Mouse (Mus musculus) lung, postnatal 0 days (tissue): Measurements from ENCODE around the gene Krtap10-10. TPM values are rescaled to one million over a fixed set of nuclear protein-coding genes. Genes with fewer than 3 reads are reported as not detected.
"Not testable (repeated sequence)": the region's sequence is repeated elsewhere in the genome, so short reads cannot be mapped to it uniquely, and the experiment has no call there.

Experiments used
- ATAC-seq: fragments of 200-750 bp; cut with Nextera tagmentation; 2 replicates; pipeline ENCODE4 v1.8.0; 2017; ENCODE audit warnings: moderate library complexity
- DNase-seq: peaks from one replicate; pipeline ENCODE4 v3.0.0-alpha.2; 2016; ENCODE audit warnings: low spot score
- H3K27ac ChIP-seq: fragments of 300-500 bp; sonication (generic); 2 replicates; pipeline ENCODE4 v1.5.1; 2014; ENCODE audit warnings: antibody characterized with exemption, mild to moderate bottlenecking, low read length, mixed read lengths
- H3K27me3 ChIP-seq: fragments of 300-500 bp; sonication (generic); replicated peaks from 2 replicates; pipeline ENCODE4 v1.6.1; 2014; ENCODE audit warnings: low read length, mixed read lengths; ENCODE audit not compliant: insufficient read depth
- H3K36me3 ChIP-seq: fragments of 300-500 bp; sonication (generic); 2 replicates; pipeline ENCODE4 v1.6.1; 2014; ENCODE audit warnings: low read length, mixed read lengths; ENCODE audit not compliant: insufficient read depth
- H3K4me1 ChIP-seq: fragments of 300-500 bp; sonication (generic); 2 replicates; pipeline ENCODE4 v1.6.1; 2014; ENCODE audit warnings: antibody characterized with exemption, low read depth, low read length, mixed read lengths; ENCODE audit not compliant: insufficient read depth
- H3K4me2 ChIP-seq: fragments of 300-500 bp; sonication (generic); replicated peaks from 2 replicates; pipeline ENCODE4 v1.6.1; 2014; ENCODE audit warnings: low read depth, mild to moderate bottlenecking, low read length, moderate library complexity, mixed read lengths
- H3K4me3 ChIP-seq: fragments of 300-500 bp; sonication (generic); 2 replicates; pipeline ENCODE4 v1.5.1; 2014; ENCODE audit warnings: low read depth, low read length
- H3K9ac ChIP-seq: fragments of 300-500 bp; sonication (generic); replicated peaks from 2 replicates; pipeline ENCODE4 v1.6.1; 2014; ENCODE audit warnings: low read depth, mild to moderate bottlenecking
- H3K9me3 ChIP-seq: fragments of 300-500 bp; sonication (generic); 2 replicates; pipeline ENCODE4 v1.6.1; 2016; ENCODE audit warnings: low read length, mixed read lengths
- CTCF ChIP-seq: IDR thresholded peaks from 2 replicates; pipeline ENCODE4 v1.5.1; 2016; ENCODE audit warnings: antibody characterized with exemption, mild to moderate bottlenecking
- EP300 ChIP-seq: IDR thresholded peaks from 2 replicates; pipeline ENCODE4 v1.6.1; 2016; ENCODE audit warnings: antibody characterized with exemption, mild to moderate bottlenecking, control low read depth
- WGBS: fragments of 180-500 bp; shearing (Covaris S2); extraction: QIAGEN DNeasy Blood & Tissue Kit; methylation state at CpG from one replicate; pipeline ENCODE4 v1.1.7; 2014; 5-methylcytosine and 5-hydroxymethylcytosine counted together
- polyA plus RNA-seq: library from polyadenylated mRNA; unstranded; fragments of >200 nt; fragmentation: Nextera tagmentation; extraction: Ambion mirVana; gene quantifications from 2 replicates; pipeline ENCODE4 v1.2.1, GENCODE M21; 2015

The Krtap10-10 gene
- polyA plus RNA-seq, result not detected in 2 replicates

DNA sequence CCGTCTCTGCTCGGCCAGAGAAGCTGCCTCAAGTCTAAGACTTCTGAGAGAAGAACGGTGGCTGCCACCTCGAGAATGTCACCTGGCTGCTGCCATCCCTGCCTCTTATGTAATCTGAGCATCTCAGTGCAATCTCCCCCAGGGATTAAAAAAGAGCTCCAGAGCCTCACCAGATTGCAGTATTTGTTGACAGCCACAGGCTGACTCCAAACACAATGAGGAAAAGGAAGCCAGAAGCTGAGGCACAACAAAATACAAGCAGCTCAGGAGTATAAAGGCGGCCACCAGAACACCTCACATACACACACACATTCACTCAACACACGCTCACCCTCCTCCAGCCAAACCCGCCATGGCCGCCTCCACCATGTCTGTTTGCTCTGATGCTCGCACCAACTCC lies at the start of gene Krtap10-10:
Gene Krtap10-10, plus strand, starts transcription at position 301 of the 400 bp plus-strand sequence.
- H3K27ac ChIP-seq, result no peak within 1 kb of the TSS
- H3K9ac ChIP-seq, result no peak within 1 kb of the TSS
- no peaks in the 10 kb centered on the region for H3K4me1 ChIP-seq
- no peak for ATAC-seq
- TF ChIP-seq CTCF (no peak), EP300 (no peak)
- DNase-seq, result no peak
- no peaks in the 10 kb centered on the region for H3K9me3 ChIP-seq
- H3K4me3 ChIP-seq, result no peak within 1 kb of the TSS
- H3K4me2 ChIP-seq, result no peak within 1 kb of the TSS
- no peaks in the 10 kb centered on the region for H3K27me3 ChIP-seq
- H3K36me3 ChIP-seq, result no peaks in the 10 kb centered on the region
- WGBS, result 65% methylated on average over 8 of the region's 9 CpGs

DNA sequence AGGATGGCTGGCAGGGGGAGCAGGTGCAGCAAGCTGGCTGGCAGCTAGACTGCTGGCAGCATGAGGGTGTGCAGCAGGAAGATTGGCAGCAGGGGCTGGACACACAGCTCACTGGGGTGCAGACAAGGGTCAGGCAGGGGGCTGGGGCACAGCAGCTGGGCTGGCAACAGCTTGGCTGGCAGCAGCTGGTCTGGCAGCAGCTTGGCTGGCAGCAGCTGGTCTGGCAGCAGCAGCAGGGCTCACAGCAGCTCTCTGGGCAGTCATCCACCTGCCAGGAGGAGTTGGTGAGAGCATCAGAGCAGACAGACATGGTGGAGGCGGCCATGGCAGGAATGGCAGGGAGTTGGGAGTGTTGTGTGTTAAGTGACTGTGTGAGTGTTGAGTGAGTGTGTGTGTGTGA lies 47.9 kb upstream of the Krtap10-10 start, which contains the start of gene Gm7137:
Gene Gm7137, minus strand, starts transcription at position 325 of the 400 bp plus-strand sequence.
- H3K4me2 ChIP-seq, H3K9me3 ChIP-seq, H3K27ac ChIP-seq, H3K4me3 ChIP-seq, ATAC-seq, H3K9ac ChIP-seq, DNase-seq, H3K36me3 ChIP-seq, H3K27me3 ChIP-seq, H3K4me1 ChIP-seq: not testable (repeated sequence)
- 80% methylated on average over 1 of the region's 1 CpGs for WGBS

DNA sequence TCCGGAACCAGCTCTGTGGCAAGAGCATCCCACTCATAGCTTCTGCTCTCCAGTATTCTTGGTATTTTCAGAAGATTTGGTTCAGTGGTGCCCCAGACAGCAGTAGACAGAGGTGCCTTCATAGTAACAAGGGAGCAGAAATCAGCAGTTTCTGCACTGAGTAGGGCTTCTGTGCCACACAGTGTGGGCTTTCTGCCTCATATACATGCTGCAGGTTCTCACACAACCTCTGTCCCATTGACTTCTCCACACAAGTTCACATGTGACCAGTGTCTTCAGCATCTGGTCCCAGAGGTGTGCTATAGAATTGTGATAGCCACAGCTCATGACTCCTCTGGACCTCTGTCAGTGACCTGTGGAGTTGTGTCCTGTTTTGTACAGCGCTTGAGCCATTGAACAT lies 47.1 kb upstream of the Krtap10-10 start:
- WGBS, result 75% methylated on average over 2 of the region's 2 CpGs
- ATAC-seq, result no peak
- no peak overlapping the region for H3K9ac ChIP-seq

DNA sequence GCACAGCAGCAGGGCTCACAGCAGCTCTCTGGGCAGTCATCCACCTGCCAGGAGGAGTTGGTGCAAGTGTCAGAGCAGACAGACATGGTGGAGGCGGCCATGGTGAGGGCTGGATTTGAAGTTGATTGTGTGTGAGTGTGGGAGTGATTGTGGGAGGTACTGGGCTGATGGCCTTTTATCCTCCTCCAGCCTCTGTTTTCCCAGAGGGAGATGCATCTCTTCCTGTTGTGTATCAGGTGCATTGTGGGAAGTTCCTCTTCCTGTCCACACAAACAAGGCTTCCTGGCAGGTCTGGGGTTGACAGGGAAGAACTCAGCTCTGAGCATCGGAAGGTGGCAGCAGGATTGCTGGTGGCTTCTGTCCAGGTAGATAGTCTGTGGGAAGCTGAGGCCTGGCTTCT lies 40.8 kb upstream of the Krtap10-10 start, which contains the start of gene Gm9639:
Gene Gm9639, minus strand, starts transcription at position 101 of the 400 bp plus-strand sequence.
- Histone ChIP-seq H3K9ac (no peak within 1 kb of the TSS), H3K27me3 (no peaks in the 10 kb centered on the region), H3K36me3 (no peaks in the 10 kb centered on the region), H3K27ac (no peak within 1 kb of the TSS), H3K4me2 (no peak within 1 kb of the TSS), H3K9me3 (no peaks in the 10 kb centered on the region), H3K4me1 (no peaks in the 10 kb centered on the region; the same call in 1 of the 2 replicates), H3K4me3 (no peak within 1 kb of the TSS)
- ATAC-seq, result no peak
- WGBS, result 45% methylated on average over 2 of the region's 2 CpGs
- TF ChIP-seq CTCF (no peak), EP300 (no peak)
- DNase-seq, result no peak

More for the DNA sequence above, 47.1 kb upstream of the Krtap10-10 start:
- Histone ChIP-seq H3K4me1 (no peaks in the 10 kb centered on the region), H3K27me3 (no peaks in the 10 kb centered on the region), H3K4me3 (no peak overlapping the region), H3K36me3 (no peaks in the 10 kb centered on the region), H3K9me3 (no peaks in the 10 kb centered on the region), H3K4me2 (no peak overlapping the region), H3K27ac (no peak overlapping the region)
- TF ChIP-seq EP300, result no peak
- TF ChIP-seq CTCF, result no peak
- DNase-seq, result no peak

DNA sequence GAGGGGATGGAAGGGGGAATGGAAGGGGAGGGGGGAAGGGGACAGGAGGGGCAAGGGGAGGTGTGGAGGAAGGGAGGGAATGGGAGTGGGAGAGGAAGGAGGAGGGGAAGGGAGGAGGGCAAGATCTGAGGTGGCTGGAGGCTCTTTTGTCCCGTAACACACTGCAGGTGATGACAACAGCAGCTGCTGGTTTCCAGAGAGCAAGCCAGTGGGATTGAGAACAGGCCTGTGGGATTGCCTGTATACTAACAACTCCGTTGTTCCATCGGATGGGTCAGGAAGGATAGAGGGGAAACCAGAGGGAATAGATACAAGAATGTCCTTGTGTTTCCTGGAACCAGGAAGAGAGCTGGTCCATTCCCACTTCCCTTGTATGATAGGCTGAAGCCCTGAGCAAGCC lies 38.1 kb upstream of the Krtap10-10 start:
- no peak overlapping the region for H3K4me3 ChIP-seq
- no peak overlapping the region for H3K27ac ChIP-seq
- no peaks in the 10 kb centered on the region for H3K9me3 ChIP-seq
- no peak for ATAC-seq
- no peak for TF ChIP-seq EP300
- H3K36me3 ChIP-seq, result no peaks in the 10 kb centered on the region
- H3K4me1 ChIP-seq, result no peaks in the 10 kb centered on the region; the same call in 1 of the 2 replicates
- WGBS, result 6% methylated on average over 3 of the region's 3 CpGs
- peak; percentile 6 for DNase-seq
- no peak overlapping the region for H3K4me2 ChIP-seq
- no peak overlapping the region for H3K9ac ChIP-seq
- no peaks in the 10 kb centered on the region for H3K27me3 ChIP-seq

DNA sequence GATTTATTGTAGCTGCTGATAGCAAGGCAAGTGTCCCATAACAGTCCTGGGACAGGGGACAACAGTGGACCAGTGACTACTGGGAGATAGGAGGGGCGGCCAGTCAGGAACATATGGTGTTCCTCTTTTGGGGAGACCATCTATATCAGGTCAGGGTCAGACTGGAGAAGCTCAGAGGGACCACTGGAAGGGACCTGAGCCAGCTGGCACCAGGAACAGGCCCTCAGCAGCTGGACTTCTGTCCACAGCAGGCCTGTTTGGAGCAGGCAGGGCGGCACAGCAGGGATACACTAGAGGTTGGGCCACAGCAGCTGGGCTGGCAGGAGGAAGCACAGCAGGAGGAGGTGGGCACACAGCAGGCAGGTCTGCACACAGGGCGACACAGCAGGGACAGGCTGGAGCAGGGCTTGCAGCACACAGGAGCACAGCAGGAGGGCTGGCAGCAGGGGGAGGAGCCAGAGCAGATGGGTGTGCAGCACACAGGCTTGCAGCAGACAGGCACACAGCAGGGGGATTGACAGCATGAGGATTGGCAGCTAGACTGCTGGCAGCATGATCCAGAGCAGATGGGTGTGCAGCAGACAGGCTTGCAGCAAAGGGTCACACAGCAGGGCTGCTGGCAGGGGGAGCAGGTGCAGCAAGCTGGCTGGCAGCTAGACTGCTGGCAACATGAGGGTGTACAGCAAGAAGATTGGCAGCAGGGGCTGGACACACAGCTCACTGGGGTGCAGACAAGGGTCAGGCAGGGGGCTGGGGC lies 37.4 kb upstream of the Krtap10-10 start:
- H3K27ac ChIP-seq, H3K4me3 ChIP-seq, DNase-seq, H3K9ac ChIP-seq, H3K9me3 ChIP-seq, ATAC-seq, H3K4me1 ChIP-seq, H3K4me2 ChIP-seq, H3K36me3 ChIP-seq, H3K27me3 ChIP-seq: not testable (repeated sequence)
- 38% methylated on average over 3 of the region's 3 CpGs for WGBS
